Mouse (Mus musculus): Measurements from ENCODE around the gene Anks6. TPM values are rescaled to one million over a fixed set of nuclear protein-coding genes. Genes with fewer than 3 reads are reported as not detected.

Anks6 gene
- total RNA-seq, 2 experiments from 2014 or later, result 0.02 TPM; not detected in 1

DNA sequence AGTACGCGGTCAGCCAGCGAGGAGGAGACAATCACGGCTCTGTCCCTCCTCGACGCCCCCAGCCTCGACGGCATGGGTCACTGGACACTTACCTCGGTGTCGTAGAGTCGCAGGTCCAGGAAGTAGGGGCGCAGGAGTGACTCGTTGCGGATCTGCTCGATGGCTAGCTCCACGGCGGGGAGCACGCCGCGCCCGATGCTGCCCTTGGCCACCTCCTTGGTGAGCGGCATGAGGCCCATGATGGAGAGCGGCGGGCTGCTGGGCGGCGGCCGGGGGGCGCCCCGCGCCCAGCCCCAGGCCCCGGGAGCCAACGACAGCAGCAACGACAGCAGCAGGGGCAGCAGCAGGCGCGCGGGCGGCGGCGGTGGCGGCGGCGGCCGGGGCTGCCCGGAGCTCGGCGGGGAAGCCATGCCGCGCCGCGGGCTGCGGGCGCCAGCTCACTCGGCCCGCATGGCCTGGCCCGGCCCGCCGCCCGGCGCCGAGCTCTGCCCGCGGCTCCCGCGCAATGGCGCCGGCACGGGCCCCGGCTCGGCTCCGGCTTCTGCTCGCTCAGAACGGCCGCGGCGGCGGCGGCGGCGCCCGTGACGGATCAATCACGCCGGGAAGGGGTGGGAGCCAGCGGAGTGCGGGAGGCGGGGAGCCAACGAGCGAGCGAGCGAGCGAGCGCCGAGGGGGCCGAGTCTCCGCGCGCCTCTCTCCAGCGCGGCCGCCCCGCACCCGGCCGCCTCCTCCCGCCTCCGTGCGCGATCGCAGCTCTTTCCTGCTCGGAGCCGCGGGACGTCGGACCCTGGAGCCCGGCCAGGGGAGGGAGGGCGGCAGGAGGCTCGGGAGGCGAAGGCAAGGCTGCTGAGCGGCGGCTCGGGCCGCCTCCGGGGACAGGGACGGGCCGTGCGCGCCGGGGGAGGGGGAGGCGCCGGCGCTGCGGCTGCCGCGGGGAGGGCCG is 65.9 kb downstream of the Anks6 start, which contains the start of gene Gabbr2:
TSS of gene Gabbr2 (minus strand) at position 858 of the 943 bp plus-strand sequence.
- no peak for ATAC-seq (replicated peaks; ENCODE audit: poor library complexity)

DNA sequence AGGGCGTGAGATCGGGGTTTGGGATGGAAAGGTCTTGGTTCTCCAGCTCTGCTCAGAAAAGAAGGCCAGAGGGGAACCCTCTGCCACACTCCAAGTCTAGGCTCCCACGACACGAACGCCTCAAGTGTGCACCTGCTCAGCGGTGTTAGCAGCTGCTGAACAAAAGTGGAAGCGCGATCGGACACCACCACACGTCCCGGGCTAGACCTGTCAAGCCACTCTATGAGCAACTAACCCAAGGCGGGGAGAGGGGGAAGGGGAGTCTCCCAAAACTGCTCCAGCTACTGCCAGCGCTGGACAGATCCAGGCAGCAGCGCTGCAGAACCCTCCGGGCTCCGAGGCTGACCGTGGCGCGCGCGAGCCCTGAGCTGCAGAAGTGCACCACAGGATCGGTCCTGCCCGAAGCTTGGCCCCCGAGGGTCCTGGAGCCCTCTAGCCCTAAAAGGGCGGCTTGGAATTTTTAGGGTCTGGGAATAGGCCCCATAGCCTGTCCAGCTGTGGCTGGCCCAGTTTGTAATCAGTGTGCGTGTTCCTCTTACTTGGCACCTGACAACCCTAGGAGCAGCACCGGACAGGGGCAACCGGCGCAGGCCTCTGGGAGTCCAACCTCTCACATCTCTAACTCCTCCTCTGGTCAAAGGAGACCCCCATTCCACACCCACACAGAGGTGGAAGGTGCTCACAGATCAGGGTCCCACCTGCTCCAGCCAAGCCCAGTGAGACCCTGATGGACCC is 66.8 kb downstream of the Anks6 start:
- ATAC-seq (replicated peaks; ENCODE audit: poor library complexity), result no peak

DNA sequence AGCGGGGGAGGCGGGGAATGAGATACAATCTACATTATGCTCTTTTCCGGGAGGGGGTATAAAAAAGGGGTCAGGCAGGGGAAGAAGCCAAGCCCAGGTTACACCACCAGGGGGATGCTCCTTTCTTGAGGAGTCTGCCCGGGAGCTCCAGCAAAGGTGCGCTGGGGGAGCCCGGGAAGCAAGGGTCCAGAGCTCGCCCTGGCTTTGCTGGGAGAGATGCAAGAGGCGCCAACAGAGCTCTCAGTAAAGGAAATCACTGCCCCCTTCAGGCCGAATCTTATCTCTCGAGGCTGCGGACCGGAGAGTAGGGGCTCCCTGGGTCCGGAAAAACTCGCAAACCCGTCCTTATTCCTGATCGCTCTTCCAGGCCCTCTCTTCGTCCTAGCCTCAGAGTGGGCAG is 67.4 kb downstream of the Anks6 start:
- ATAC-seq (replicated peaks; ENCODE audit: poor library complexity), result no peak; the same call in 1 of the 2 replicates

DNA sequence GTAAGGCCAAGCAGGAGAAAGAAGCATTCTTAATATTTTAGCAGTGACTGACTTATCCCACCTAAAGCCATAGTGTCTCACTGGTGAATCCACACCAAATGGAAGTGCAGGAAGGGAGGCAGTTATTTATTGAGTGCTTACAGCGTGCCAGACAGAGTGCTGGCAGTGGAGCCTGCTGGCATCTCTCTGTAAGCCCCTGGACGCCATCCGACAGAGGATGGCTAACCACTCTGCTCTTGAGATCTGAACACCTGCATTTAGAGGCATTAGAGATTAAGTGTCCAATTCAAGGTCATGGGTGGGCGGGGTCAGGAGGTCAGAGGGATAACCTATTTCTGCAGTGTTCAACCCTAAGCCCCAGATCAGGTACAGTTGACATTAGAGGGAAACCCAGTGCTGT is 68.4 kb downstream of the Anks6 start:
- no peak for ATAC-seq (replicated peaks; ENCODE audit: poor library complexity)

DNA sequence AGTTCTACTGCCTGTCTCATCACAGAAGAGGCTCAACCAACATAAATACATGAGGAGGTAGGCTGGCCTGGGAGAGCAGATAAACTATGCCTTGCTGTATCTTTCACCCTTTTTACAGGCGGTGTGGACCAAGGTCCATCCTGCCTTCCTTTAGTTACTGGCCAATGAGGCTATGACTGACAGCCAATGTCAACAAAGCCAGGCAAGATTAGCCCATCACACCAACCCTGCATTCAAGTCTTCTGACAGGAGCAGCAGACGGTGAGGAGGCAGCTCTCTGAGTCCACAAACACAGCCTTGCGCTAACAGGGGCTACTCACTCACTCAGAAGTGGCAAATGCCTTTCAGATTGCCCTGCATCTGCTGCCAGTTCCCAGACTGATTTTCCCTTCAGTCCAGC is 69.0 kb downstream of the Anks6 start:
- ATAC-seq (replicated peaks; ENCODE audit: poor library complexity), result no peak

DNA sequence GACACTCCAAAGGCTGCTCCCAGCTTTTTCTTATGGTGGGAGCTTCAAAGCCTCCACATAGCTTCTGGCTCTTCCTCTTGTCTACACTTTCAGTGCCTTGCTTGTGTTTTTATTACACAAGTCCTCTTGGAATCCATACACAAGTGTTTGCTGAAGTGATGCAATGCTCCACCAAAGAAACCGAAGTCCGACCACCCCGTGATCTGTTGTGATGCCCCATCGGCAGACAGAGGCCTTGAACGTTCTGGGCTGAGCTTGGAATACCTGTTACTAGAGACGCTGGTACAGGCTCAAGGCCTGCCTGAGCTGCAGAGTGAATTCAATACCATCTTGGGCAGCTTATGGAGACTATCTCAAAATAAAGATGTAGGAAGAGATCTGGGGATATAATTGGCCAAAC is 69.4 kb downstream of the Anks6 start:
- ATAC-seq (replicated peaks; ENCODE audit: poor library complexity), result no peak

DNA sequence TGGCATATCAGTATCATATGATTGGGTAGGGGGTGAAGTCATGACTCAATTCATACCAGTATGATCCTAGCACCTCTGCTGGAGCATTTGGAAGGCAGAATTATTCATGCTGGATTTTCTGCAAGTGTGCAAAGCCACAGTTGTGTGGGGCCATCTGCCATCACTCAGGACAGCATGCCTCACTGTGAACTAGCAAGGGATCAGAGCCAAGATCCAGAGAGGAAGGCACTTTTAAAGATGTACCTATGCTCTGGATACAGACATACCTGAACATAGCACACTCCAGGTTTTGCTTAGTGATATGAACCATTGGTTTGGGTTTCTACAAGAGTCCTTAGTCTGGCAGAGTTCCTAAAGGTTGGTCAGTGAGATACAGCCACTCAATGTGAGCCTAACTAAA is 71.2 kb downstream of the Anks6 start:
- no peak for ATAC-seq (replicated peaks; ENCODE audit: poor library complexity)

DNA sequence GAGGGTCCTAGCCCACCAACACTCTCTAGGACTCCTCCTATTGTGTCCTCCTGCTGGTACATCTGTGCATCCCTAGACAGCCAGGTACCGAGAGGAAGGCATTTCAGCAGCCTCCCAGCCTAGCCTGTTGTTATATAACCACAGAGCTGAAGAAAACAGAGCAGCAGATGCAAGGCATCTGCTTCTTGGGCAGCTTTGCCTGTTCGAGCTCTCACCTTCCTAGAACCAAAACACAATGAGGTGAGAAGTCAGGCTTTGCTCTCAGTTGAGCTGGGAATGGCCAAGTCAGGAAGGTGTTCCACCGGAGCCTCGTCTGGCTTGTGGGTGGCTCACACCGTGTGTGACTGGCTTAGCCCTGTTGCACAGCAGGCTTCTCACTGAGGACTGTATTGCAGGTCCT is 74.3 kb downstream of the Anks6 start:
- ATAC-seq (replicated peaks; ENCODE audit: poor library complexity), result no peak

DNA sequence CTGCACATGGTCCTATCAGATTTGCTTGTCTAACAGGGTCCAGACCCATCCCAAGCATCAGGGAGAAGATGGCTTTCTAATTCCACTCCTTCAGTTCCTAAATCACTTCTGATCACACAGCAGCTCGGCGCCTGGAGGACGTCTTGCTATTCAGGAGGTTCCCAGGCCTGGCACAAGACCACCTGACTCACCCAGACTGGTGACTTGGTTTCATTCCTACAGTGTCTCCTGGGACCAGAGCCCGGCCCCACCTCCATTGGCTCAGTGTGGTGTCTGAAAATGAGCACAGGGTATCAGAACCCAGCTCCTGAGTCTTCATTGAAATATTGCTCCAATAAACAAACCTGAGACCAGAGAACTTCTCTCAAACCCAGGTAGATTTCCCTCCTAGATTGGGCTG is 75.1 kb downstream of the Anks6 start:
- no peak for ATAC-seq (replicated peaks; ENCODE audit: poor library complexity)

DNA sequence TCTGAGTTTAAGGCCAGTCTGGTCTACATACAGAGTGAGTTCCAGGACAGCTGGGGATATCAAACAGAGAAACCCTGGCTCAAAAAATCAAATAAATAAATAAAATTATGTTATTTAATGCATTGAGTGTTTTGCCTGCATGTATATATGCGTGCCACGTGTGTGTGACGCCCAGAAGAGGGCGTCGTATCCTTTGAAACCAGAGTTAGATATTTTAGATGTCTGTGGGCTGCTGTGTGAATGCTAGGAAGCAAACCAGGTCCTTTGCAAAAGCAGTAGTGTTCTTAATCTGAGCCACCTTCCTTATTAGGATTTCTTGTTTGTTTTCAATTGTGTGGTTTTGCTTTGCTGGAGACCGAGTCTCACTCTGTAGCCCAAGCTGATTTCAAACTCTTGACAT is 78.9 kb downstream of the Anks6 start:
- ATAC-seq (replicated peaks; ENCODE audit: poor library complexity), result no peak

DNA sequence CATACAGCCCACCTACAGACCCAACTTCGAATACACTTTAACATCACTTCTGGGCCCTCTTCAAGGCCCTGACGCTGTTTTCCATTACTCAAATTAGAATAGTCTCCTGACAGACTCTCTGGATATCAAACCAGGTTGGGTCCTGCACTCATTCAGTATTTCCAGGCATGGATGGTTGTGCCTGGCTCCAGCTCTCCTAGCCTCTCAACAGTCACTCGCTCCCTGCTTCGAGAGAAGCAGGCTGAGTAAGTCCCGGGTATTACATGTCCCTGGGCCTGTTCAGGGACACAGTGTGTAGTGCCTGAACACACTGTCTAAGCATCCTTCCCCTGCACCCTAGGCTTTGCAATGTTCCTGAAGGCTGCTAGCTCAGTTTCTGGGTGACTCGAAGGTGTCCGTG is 80.1 kb downstream of the Anks6 start:
- ATAC-seq (replicated peaks; ENCODE audit: poor library complexity), result no peak

DNA sequence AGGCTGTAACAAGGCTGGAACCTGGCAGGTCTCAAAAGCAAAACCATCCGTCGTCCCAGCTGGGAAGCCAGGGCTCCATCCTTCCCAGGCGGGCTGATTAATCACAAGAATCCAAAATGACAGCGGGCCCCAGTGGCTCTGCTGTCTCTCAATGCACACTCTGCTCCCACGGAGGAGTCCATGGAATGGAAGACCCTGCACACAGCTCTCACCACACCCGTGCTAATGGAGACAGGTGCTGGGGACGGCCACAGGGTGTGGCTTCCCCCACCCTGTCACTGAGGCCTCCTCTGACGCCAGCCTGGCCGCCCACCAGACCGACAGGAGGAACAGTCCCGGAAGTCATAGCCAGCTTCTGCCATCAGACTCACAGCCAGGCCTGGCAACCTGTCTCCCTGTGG is 80.6 kb downstream of the Anks6 start:
- no peak for ATAC-seq (replicated peaks; ENCODE audit: poor library complexity)

DNA sequence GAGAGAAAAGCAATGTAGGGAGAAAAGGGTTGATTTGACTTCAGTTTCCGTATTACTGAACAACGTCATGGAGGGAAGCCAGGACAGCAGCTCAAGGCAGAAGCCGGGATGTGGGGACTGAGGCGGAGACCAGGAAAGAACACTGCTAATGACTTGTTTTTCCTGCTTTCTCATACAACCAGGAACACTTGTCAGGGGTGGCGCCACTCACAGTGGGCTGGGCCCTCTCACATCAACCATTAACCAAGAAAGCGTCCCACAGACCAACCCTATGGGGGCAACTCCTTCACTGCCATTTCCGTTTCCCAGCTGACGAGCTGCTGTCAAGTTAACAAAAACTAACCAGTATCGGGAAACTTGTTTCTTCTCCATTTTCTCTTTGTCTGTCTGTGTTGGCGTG is 83.9 kb downstream of the Anks6 start:
- no peak for ATAC-seq (replicated peaks; ENCODE audit: poor library complexity)

DNA sequence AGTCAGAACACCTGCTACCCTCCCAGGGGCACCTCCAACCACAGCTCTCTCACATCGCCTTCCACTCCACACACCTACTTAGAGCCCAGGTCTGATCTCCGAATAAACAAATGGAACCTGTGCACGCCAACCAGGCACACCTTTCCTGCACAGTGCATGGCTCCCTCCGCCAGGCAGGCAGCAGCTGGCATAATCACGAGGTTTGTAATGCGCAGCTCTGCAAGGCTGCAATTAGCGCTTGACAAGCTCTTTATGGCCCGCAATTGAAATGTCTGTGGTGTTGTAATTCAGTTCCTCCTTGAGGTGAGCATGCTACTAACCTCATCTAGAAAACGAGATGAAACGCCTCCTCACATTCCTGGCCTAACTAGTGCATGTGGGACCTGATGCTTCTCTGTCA is 89.2 kb downstream of the Anks6 start:
- no peak for ATAC-seq (replicated peaks; ENCODE audit: poor library complexity)

DNA sequence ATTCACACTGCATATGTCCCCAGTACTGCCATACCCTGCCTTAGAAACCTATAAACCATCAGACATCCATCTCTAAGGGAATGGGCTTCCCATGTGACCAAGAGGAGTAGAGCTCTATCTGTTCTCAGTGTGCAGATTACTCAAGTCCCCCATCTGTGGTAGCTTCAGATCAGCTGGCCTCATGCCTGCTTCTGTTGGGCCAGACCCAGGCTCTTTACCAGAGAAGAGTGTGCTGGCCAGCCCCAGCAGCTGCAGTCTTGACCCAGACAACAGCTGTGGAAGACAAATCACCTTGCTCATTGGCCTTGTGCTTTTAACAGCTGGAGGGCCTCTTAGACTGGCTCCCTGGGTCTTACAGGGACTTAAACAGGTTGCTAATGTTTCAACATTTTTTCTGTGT is 90.7 kb downstream of the Anks6 start:
- no peak for ATAC-seq (replicated peaks; ENCODE audit: poor library complexity)

Other genes starting within 250 kb of the Anks6 start
- gene Gabbr2, start 65.6 kb downstream of the Anks6 start, total RNA-seq (2015), result 0.02 TPM in 1 of 2 replicates, not detected in the other
- not detected in 2 replicates for gene Gabbr2, start 65.6 kb downstream of the Anks6 start, total RNA-seq (2017)
- 0.64 and 1.0 TPM in 2 replicates for gene Galnt12, start 34.5 kb upstream of the Anks6 start, total RNA-seq (2015)
- gene Galnt12, start 34.5 kb upstream of the Anks6 start, total RNA-seq (2017), result 1.7 and 1.9 TPM in 2 replicates
- gene Col15a1, start 150.7 kb upstream of the Anks6 start, total RNA-seq (2015), result not detected in 2 replicates
- gene Col15a1, start 150.7 kb upstream of the Anks6 start, total RNA-seq (2017), result 0.17 TPM in 2 replicates